Mouse (Mus musculus) urinary bladder, postnatal 36 days (tissue): ENCODE results near the gene Nfia.

ENCODE experiments used
- DNase-seq, 2 experiments: peaks; one replicate each; pipeline ENCODE4 v3.0.0; 2022; ENCODE audit warnings: low spot score in 2 of 2, mixed read lengths in 1 of 2

The Nfia gene

DNA sequence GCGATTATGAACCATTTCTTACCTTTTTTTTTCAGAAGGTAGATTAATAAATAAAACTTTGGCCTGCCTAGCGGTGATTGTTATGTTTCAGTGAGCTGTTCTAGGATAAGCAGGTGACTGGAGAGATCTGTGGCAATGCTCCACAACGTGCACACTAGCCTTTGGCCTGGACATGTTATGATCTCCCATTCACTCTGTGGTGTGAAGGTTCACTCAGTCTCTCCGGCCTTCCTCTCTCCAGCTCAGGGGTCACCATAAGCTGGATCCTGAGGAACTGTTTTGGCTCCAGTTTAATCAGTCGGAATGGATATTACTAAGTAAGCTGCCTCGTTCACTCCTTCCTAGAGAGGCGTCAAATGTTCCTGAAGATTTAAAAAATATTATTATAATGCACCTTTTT, 139.2 kb downstream of the Nfia start:
- no peak for DNase-seq

GRCm38 (mm10) chr4:97912155-97912554, 139.6 kb downstream of the Nfia start:
- DNase-seq = no peak

DNA sequence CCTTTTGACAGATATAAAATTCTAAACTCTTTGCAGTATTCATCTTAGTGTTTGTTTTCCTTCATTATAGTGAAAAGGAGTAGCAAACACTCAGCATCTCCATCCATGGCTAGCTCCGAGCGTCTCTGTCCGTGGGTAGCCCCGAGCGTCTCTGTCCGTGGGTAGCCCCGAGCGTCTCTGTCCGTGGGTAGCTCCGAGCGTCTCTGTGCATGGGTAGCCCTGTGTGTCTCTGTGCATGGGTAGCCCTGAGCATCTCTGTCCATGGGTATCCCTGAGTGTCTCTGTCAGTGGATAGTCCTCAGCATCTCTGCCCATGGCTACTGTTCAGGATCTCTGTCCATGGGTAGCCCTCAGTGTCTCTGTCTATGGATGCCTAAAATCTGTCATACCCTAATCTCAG, 140.0 kb downstream of the Nfia start:
- DNase-seq = no peak

GRCm38 (mm10) chr4:97914348-97914747, 141.8 kb downstream of the Nfia start:
- no peak for DNase-seq

GRCm38 (mm10) chr4:97914761-97915160, 142.2 kb downstream of the Nfia start:
- no peak for DNase-seq

DNA sequence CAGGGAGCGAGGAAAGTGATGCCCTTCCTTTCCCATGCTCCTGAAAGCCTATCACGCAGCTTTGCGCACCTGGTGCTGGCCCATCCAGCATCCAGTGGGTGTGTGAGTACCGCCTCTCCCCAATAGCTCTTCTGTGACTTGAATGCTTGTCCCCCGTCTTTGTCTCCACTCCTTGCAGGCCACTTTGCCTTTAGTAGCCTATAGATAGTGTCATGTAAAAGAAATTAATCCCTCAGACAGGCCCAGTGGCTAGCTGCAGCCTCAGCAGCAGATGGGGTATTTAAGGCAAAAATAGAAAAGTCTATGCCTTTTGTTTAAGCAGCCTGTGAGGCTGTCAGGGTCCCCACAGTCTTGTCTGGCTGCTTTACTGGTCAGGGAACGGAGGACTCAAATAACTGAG, 145.0 kb downstream of the Nfia start:
- DNase-seq = no peak

GRCm38 (mm10) chr4:97918675-97919074, 146.1 kb downstream of the Nfia start:
- DNase-seq = no peak

DNA sequence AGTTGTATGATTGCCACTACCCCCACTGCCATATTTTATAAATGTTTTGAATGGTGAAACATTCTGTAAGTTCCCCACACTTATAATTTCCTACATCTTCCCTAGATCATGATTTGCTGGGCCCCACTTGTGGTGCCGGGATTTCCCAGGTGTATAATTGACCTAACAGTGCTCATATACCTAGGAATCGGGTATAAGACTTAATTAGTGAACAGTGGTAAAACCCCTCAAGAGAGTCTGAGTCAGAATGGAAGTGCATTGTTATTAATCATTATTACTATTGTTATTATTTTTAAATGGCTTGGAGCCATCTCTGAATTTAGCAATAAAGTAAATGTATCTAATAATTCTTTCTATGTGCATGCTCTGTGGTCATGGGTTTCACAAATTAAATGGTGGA, 147.2 kb downstream of the Nfia start:
- no peak for DNase-seq

DNA sequence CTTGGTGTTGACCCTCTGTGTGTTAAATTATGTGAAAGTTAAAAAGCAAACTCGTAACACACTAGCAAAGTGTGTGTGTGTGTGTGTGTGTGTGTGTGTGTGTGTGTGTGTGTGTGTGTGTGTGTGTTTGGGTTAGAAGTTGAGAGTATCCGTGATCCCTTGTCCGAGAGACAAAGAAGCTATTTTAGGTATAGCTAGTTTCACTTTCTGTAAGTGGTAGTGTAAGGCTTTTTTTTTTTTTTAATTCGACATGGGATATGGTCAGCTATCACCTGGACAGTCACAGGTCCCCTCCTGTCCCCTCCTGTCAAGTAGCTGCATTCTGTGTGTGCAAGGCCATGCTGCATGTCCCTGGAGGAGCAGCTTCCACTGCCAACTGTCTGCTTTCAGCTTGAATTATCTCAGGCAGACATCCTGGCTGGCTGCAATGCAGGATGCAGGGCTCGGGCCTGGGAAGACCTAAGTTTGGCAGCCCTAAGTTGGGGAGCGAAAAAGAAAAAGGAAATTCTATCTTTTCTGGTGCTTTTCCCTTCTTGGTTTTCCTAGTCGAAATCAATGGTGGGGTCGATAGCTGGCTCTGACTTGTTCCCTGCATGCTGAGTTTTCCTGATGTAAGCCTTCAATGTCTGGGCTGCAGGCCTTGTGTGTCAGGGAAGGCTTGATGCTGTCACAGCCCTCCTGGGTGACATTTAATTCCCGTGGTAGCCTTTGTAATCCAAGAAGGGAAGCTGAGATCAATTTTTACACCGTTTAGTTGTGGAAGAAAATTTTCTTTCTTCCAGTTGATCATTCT, 147.9 kb downstream of the Nfia start:
- no peak for DNase-seq

DNA sequence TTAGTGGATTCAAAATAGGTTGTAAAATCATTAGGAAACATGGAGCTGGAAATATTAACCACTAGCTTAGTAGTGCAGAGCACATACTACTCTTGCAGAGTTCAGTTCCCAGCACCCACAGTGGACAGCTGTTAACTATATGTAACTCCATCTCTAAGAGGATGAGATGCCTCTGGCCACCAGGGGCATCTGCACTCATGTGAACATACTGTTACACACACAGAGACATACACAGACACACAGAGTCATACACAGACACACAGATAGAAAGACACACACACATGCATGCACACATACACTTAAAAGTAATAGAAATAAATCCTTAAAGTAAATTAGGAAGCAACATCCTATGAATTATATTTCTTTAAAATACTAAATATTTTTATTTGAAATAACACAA, 149.1 kb downstream of the Nfia start:
- no peak for DNase-seq

DNA sequence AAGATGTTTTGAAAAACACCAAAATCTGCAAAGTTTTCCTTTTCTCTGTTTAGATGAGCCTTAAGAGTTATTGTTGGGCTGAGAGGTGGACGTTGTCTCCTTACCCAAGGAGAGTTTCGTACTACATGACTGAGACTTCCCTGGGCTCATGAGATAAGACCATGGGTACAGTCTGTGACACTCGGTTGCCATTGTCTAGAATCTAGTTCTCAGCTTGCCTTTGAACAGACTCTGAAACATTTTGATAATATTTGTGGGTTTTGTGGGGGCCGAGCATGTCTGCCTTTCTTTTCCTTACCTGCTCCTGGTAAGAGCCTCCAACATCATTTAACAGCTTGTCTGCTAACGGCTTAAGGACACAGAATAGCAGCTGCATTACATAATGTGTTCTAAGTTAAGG, 150.7 kb downstream of the Nfia start:
- no peak for DNase-seq

GRCm38 (mm10) chr4:97923876-97924316, 151.4 kb downstream of the Nfia start:
- peak; percentile 46 to 80 for DNase-seq

DNA sequence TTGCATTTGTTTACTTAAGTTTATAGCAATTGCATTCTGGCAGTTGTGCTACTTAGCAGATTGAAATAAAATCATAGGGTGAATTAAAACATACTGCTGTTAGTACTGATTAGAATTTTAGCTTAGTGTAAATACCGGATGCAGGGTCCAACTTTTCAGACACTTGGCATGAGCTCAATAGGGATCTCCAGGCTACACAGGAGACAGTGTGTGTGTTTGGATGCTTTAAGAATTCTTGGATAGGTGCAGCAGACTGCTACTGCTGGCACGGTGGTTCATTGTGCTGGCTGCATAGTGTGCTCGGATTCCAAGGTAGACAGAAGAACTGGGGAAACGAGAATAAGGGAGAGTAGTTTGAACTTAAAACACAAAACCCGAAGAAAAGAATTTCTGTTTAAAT, 151.9 kb downstream of the Nfia start:
- no peak for DNase-seq

DNA sequence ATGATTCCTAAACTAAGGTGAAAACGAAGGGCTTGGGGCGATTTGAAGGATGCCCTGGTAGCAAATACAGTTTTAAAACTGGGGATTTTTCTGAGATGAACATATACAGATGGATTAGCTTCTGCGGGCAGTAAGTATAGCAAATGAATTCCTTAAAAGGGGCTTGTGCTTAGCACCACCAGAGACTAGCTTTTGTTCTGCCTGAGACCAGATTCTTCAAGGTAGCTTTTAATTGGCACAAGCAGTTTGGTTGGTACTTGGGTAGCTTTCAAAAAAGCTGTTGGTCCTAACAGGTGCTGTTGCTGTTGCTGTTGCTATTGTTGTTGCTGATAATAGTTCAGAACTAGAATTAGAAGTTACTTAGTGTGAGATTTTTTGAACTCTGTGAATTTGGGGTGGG, 152.3 kb downstream of the Nfia start:
- DNase-seq = no peak

- no peak for DNase-seq
These were observed 153.1 kb downstream of the Nfia start for GRCm38 (mm10) chr4:97925644-97926043.

DNA sequence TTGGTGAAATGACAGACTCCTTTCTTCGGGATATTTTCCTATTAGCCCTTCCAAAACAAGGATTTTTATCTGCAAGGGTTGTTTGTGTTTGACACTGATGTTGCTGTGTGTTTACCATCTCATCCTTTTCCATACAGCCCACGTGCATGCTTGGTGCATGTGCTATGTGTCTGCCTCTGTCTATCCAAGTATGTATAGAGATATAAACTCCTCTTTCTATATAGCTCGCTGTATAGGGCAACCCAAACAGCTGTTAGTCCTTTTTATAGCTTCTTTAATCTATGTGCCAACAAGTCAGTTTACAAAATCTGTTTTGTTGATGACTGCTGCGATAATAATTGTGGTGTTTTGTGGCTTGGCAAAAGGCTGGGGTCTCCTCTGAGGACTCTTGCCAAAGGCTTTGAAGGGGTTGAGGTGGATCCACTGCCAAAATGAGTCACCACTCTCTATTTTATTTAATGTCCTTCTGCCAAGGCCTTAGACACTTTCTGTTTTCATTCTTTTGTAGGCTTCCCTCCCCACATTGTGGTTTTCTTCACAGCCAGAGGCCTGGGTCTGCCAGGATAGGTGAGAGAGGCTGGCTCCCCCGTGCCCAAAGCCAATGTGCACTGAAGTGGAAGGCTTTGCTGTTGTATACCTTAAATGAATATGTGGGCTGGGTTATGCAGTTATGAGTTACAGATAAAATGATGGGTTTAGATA, 154.2 kb downstream of the Nfia start:
- DNase-seq = no peak

DNA sequence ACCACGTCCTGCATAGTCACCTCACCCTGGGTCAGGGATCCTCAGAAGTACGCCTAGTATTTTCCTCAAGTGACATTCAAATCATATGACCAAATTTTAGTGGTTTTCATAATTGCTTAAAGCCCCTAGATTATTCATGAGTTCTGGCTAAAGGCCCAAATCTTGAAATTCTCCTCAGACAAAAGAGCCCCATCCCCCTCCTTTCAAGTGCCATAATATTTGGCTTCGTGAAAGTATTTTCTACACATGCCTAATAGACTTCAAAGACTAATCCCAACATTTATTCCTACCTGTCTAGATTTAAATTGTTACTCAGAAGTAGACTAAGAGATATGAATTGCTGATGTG, 154.7 kb downstream of the Nfia start:
- no peak for DNase-seq

DNA sequence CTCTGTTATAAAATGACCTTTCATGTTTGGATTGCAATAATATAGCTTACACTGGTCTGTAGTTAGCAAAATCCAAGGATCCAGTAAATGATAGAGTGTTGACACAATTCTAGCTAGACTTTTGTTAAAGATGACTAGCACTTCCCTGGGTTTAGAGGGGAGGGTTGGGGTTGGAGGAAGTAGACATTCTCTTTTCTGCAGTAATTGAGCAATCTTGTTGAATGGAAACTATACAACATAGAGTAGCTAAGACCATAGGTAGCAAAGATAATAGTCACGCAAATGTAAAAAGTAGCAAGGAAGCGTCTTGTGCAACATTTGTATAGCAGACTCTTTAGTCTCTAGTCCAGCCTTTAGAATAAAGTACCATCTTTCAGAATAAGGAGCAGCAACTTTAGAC, 163.8 kb downstream of the Nfia start:
- DNase-seq = no peak

DNA sequence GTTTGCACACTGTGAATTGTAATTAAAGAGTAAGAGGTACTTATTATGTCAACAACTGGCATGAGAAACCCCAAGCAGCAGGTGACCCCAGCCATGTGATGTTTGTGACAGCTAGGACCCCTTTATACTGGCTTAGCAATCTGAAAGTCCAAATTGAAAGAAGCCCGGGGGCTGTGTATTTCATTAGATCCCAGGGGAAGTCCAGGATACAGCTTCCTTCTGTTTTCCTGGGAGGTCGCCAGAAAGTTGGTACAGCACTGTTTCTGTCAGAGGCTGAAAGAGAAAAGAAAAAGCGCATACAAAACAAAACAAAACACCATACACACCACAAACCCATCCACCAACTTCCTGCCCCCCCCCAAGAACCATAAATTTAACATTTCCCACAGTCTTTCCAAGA, 164.4 kb downstream of the Nfia start:
- DNase-seq = no peak

GRCm38 (mm10) chr4:97939492-97939891, 167.0 kb downstream of the Nfia start:
- no peak for DNase-seq

- no peak for DNase-seq
These were observed 167.5 kb downstream of the Nfia start for GRCm38 (mm10) chr4:97939920-97940520.

- no peak for DNase-seq
These were observed 169.1 kb downstream of the Nfia start for GRCm38 (mm10) chr4:97941616-97942015.

DNA sequence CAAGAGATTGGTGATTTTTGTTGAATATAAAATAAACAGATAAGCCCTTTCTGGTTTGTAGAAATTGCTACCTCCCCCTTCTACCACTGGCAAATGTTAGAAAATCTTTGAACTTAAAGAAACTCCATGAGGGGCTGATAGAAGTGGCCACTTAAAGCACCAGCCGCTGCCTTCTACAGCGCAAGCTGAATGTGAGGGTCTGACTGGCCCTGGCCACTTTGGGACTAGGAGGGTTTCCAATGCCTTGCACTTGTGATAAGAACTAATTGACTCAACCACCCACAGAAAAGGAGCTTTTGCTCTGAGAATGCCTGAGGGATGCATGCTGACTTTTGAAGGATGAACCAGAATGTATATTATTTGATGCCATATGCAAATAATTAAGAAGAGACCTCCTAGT, 171.8 kb downstream of the Nfia start:
- no peak for DNase-seq
